Mouse (Mus musculus) CH12.LX (cell line): Measurements from ENCODE around the gene Capn1. TPM values are rescaled to one million over a fixed set of nuclear protein-coding genes. Genes with fewer than 3 reads are reported as not detected.
A peak's percentile ranks its signal among the peaks of the same experiment; 100 is the strongest.

Source experiments
- DNase-seq: peaks from one replicate; pipeline ENCODE4 v3.0.0-alpha.2; 2013; ENCODE audit errors: extremely low read depth
- H3K27ac ChIP-seq: 2 replicates; pipeline ENCODE4 v1.5.1; 2012; ENCODE audit warnings: low read depth, mild to moderate bottlenecking, control low read depth, moderate library complexity; ENCODE audit not compliant: insufficient read depth
- H3K27me3 ChIP-seq: replicated peaks from 2 replicates; pipeline ENCODE3; 2012; ENCODE audit warnings: inconsistent platforms
- H3K36me3 ChIP-seq, 2 experiments: replicated peaks in 1 of 2; 2 replicates each; pipeline versions ENCODE3 to v1.6.1; 2012; ENCODE audit warnings: inconsistent platforms in 1 of 2, low read length in 1 of 2, mild to moderate bottlenecking in 1 of 2, mixed read lengths in 1 of 2, moderate library complexity in 1 of 2; ENCODE audit not compliant: control insufficient read depth in 1 of 2, insufficient read depth in 1 of 2
- H3K4me1 ChIP-seq, 2 experiments: 2 replicates each; pipeline ENCODE4 v1.6.1; 2012; ENCODE audit warnings: inconsistent platforms in 1 of 2, moderate library complexity in 1 of 2; ENCODE audit not compliant: insufficient read depth in 2 of 2, control insufficient read depth in 1 of 2
- H3K4me2 ChIP-seq: 2 replicates; pipeline ENCODE4 v1.6.1; 2012; ENCODE audit warnings: low read depth, mild to moderate bottlenecking, control low read depth; ENCODE audit not compliant: poor library complexity, insufficient read depth, severe bottlenecking
- H3K4me3 ChIP-seq, 3 experiments: fragments of 150-350 bp in 1 of 3; sonication (generic) in 1 of 3; replicated peaks in 1 of 3; 2 replicates each; pipeline versions ENCODE3 to v1.5.1; 2011 to 2012; ENCODE audit warnings: low read depth in 2 of 3, low read length in 2 of 3, mild to moderate bottlenecking in 2 of 3, moderate library complexity in 2 of 3, control low read depth in 1 of 3, improper control_type of control experiment in 1 of 3, inconsistent platforms in 1 of 3, mixed read lengths in 1 of 3; ENCODE audit not compliant: poor library complexity in 1 of 3
- H3K79me2 ChIP-seq: replicated peaks from 2 replicates; pipeline ENCODE4 v1.6.1; 2012; ENCODE audit warnings: mild to moderate bottlenecking, moderate library complexity; ENCODE audit not compliant: control insufficient read depth, poor library complexity, insufficient read depth, severe bottlenecking; ENCODE audit errors: extremely low read depth
- H3K9ac ChIP-seq: 2 replicates; pipeline ENCODE4 v1.6.1; 2012; ENCODE audit warnings: low read depth, mild to moderate bottlenecking, control low read depth, moderate library complexity; ENCODE audit not compliant: insufficient read depth
- H3K9me3 ChIP-seq: replicated peaks from 2 replicates; pipeline ENCODE3; 2012; ENCODE audit warnings: low read length, inconsistent platforms, mixed read lengths
- BHLHE40 ChIP-seq: IDR thresholded peaks from 2 replicates; pipeline ENCODE4 v1.6.1; 2011; ENCODE audit warnings: mild to moderate bottlenecking, low read depth, low read length, improper control_type of control experiment
- CTCF ChIP-seq, 2 experiments: IDR thresholded peaks in 1 of 2; conservative IDR thresholded peaks in 1 of 2; 2 replicates each; pipeline ENCODE4 v1.5.1; 2011 to 2012; ENCODE audit warnings: low read depth in 2 of 2, low read length in 2 of 2, improper control_type of control experiment in 1 of 2, inconsistent platforms in 1 of 2, mild to moderate bottlenecking in 1 of 2, moderate library complexity in 1 of 2
- E2F4 ChIP-seq: IDR thresholded peaks from 2 replicates; pipeline ENCODE4 v1.6.1; 2011; ENCODE audit warnings: low read depth, low read length, improper control_type of control experiment; ENCODE audit not compliant: insufficient replicate concordance
- ELF1 ChIP-seq: IDR thresholded peaks from 2 replicates; pipeline ENCODE4 v1.6.1; 2014; ENCODE audit warnings: low read depth, mild to moderate bottlenecking, inconsistent platforms, low read length, improper control_type of control experiment
- GABPA ChIP-seq: IDR thresholded peaks from 2 replicates; pipeline ENCODE4 v1.6.1; 2012; ENCODE audit warnings: low read depth, low read length, improper control_type of control experiment, inconsistent platforms; ENCODE audit not compliant: insufficient replicate concordance
- IRF4 ChIP-seq: IDR thresholded peaks from 2 replicates; pipeline ENCODE4 v1.6.1; 2014; ENCODE audit warnings: low read depth, mild to moderate bottlenecking, inconsistent platforms, low read length, improper control_type of control experiment
- JUND ChIP-seq: conservative IDR thresholded peaks from 2 replicates; pipeline ENCODE4 v1.6.1; 2011; ENCODE audit warnings: low read depth, low read length, improper control_type of control experiment
- MAX ChIP-seq: IDR thresholded peaks from 2 replicates; pipeline ENCODE4 v1.6.1; 2011; ENCODE audit warnings: low read length, improper control_type of control experiment
- MEF2A ChIP-seq: IDR thresholded peaks from 2 replicates; pipeline ENCODE4 v1.6.1; 2014; ENCODE audit warnings: low read depth, mild to moderate bottlenecking, inconsistent platforms, low read length, improper control_type of control experiment, borderline replicate concordance
- MYC ChIP-seq: IDR thresholded peaks from 2 replicates; pipeline ENCODE4 v1.6.1; 2011; ENCODE audit warnings: low read depth, mild to moderate bottlenecking, improper control_type of control experiment, low read length
- NELFE ChIP-seq: IDR thresholded peaks from 2 replicates; pipeline ENCODE4 v1.6.1; 2011; ENCODE audit warnings: low read depth, low read length, improper control_type of control experiment
- POLR2A ChIP-seq: IDR thresholded peaks from 2 replicates; pipeline ENCODE4 v1.6.1; 2011; ENCODE audit warnings: low read depth, mild to moderate bottlenecking, improper control_type of control experiment, low read length
- POLR2AphosphoS2 ChIP-seq: IDR thresholded peaks from 2 replicates; pipeline ENCODE4 v1.6.1; 2011; ENCODE audit warnings: low read depth, low read length, improper control_type of control experiment
- RAD21 ChIP-seq: IDR thresholded peaks from 2 replicates; pipeline ENCODE4 v1.6.1; 2011; ENCODE audit warnings: low read depth, mild to moderate bottlenecking, low read length, improper control_type of control experiment, moderate library complexity
- SIN3A ChIP-seq: IDR thresholded peaks from 2 replicates; pipeline ENCODE4 v1.6.1; 2012; ENCODE audit warnings: low read length, improper control_type of control experiment, inconsistent platforms
- SMC3 ChIP-seq: IDR thresholded peaks from 2 replicates; pipeline ENCODE4 v1.6.1; 2011; ENCODE audit warnings: low read depth, low read length, improper control_type of control experiment
- UBTF ChIP-seq: IDR thresholded peaks from 2 replicates; pipeline ENCODE4 v1.6.1; 2012; ENCODE audit warnings: low read depth, mild to moderate bottlenecking, inconsistent platforms, low read length, improper control_type of control experiment, moderate library complexity
- ZC3H11A ChIP-seq: IDR thresholded peaks from 2 replicates; pipeline ENCODE4 v1.6.1; 2012; ENCODE audit warnings: low read depth, mild to moderate bottlenecking, inconsistent platforms, low read length, improper control_type of control experiment
- dilution Hi-C: fragments of 300-500 bp; cut with MboI; formaldehyde crosslinking; loops from 2 replicates; pipeline ENCODE4 v1.14.3; 2020; ENCODE audit warnings: low sequenced_read_pairs; ENCODE audit not compliant: extremely low pct_unique_long_range_greater_than_20kb, extremely low pct_ligation_motif_present
- in situ Hi-C: fragments of 300-500 bp; cut with MboI; formaldehyde crosslinking; loops from 3 replicates; pipeline ENCODE4 v1.14.3; 2019; ENCODE audit warnings: low sequenced_read_pairs, low pct_ligation_motif_present, low pct_unique_long_range_greater_than_20kb, mixed read lengths
- polyA plus RNA-seq: library from polyadenylated mRNA; unstranded; fragments of >175 nt; gene quantifications from 2 replicates; pipeline ENCODE4 v1.2.1, GENCODE M21; 2012; ENCODE audit warnings: low read depth; ENCODE audit not compliant: insufficient read length
- total RNA-seq, 2 experiments: library from RNA; depleted of rRNA; stranded (reverse); fragments of 300-350 nt in 1 of 2; fragments of >200 nt in 1 of 2; gene quantifications; 2 replicates each; pipeline ENCODE4 v1.2.3; 2012 to 2014

Capn1 gene
- total and polyA plus RNA-seq, 3 experiments: 20.0 to 42.9 (median 40.2) TPM

DNA sequence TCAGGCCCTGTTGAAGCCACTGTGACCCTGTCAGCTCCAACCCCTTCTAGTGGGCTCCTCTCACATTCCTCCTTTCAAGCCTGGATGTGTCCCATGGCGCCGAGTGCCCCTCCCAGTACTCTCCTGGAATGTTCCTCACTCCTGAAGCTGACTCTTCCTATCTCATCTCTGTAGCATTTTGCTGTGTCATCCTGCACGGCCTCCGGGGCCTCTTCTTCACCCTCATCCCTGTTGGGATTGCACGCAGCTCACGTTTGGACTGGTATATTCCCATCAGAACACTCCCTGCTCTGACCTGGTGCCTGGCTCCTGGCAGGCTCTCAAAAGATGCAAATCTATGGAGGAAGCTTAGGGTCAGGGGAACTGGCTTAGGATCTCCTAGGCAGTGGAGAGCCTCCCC is 48.9 kb downstream of the Capn1 start:
- H3K79me2 ChIP-seq: peaks cover 21% of the 10 kb centered on the region
- peaks cover 0 to under 1% of the 10 kb centered on the region in 2 experiments for H3K36me3 ChIP-seq
- no peaks in the 10 kb centered on the region for H3K27me3 ChIP-seq
- in situ Hi-C loops (loop anchor here (10.0 kb wide), 2 partner anchors 98 to 158 kb away; partner anchors contain the start of genes Snx15, Tm7sf2 and Znhit2), dilution Hi-C loops (no loop called here)
- H3K4me1 ChIP-seq: peaks cover 3 to 26% of the 10 kb centered on the region in 2 experiments; a peak in 3 of 4 replicates
- H3K4me2 ChIP-seq: no peak overlapping the region
- no peak overlapping the region for H3K27ac ChIP-seq
- no peaks in the 10 kb centered on the region for H3K9me3 ChIP-seq
- no peak overlapping the region for H3K4me3 ChIP-seq
- H3K9ac ChIP-seq: no peak overlapping the region
- DNase-seq: no peak
- no peak for TF ChIP-seq RAD21

DNA sequence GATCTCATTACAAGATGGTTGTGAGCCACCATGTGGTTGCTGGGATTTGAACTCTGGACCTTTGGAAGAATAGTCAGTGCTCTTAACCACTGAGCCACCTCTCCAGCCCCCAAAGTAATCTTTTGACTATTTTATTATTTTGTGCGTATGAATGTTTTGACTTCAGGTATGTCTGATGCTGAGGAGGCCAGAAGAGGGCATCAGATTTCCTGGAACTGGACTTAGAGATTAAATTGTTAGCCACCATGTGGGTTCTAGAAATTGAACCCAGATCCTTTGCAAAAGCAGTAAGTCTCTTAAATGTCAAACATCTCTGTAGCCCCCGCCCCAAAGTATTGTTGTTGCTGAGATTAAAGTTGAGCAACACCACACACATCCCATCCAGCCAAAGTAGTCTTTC is 49.8 kb downstream of the Capn1 start:
- no peak for DNase-seq
- Histone ChIP-seq H3K36me3 (peaks cover 5 to 9% of the 10 kb centered on the region in 2 experiments), H3K79me2 (peaks cover 30% of the 10 kb centered on the region), H3K27me3 (no peaks in the 10 kb centered on the region), H3K4me2 (no peak overlapping the region), H3K4me1 (peaks cover 3 to 35% of the 10 kb centered on the region in 2 experiments; a peak in 3 of 4 replicates), H3K9ac (no peak overlapping the region), H3K4me3 (no peak overlapping the region), H3K27ac (no peak overlapping the region), H3K9me3 (no peaks in the 10 kb centered on the region)
- in situ Hi-C loops: loop anchor here (10.0 kb wide), 2 partner anchors 99 to 159 kb away; partner anchors contain the start of genes Snx15, Tm7sf2 and Znhit2
- dilution Hi-C loops: no loop called here
- TF ChIP-seq SMC3 (peak; percentile 13; the same call in 1 of the 2 replicates), CTCF (conservative IDR thresholded peaks at IDR 0.05 in 1 of 2, IDR thresholded peaks at IDR 0.05 in 1 of 2; ENCODE audit: low read depth in 2 of 2, low read length in 2 of 2) (peak in 1 of 2 experiments; percentile 26; a peak in 2 of 4 replicates), RAD21 (no peak; the same call in 1 of the 2 replicates)

- TF ChIP-seq CTCF (conservative IDR thresholded peaks at IDR 0.05 in 1 of 2, IDR thresholded peaks at IDR 0.05 in 1 of 2; ENCODE audit: low read depth in 2 of 2, low read length in 2 of 2) (peak; percentile 72 to 98), SIN3A (peak; percentile 79), JUND (peak; percentile 39; the same call in 1 of the 2 replicates), NELFE (peak; percentile 47; the same call in 1 of the 2 replicates), MAX (peak; percentile 66; the same call in 1 of the 2 replicates), POLR2AphosphoS2 (no peak), BHLHE40 (peak; percentile 43; the same call in 1 of the 2 replicates), IRF4 (peak; percentile 45; the same call in 1 of the 2 replicates), ELF1 (peak; percentile 73), POLR2A (no peak), ZC3H11A (peak; percentile 83), E2F4 (no peak), MYC (peak; percentile 63), GABPA (no peak), RAD21 (peak; percentile 94), UBTF (no peak), MEF2A (peak; percentile 56; the same call in 1 of the 2 replicates), SMC3 (peak; percentile 96)
- Histone ChIP-seq H3K9me3 (no peaks in the 10 kb centered on the region), H3K9ac (no peak overlapping the region), H3K79me2 (peaks cover 35% of the 10 kb centered on the region), H3K4me2 (peak overlapping the region; percentile 33; the same call in 1 of the 2 replicates), H3K4me1 (peaks cover 3 to 36% of the 10 kb centered on the region in 2 experiments; a peak in 3 of 4 replicates), H3K36me3 (peaks cover 10 to 15% of the 10 kb centered on the region in 2 experiments), H3K27ac (no peak overlapping the region), H3K4me3 (no peak overlapping the region), H3K27me3 (no peaks in the 10 kb centered on the region)
- DNase-seq: peak; percentile 87
- in situ Hi-C loops (loop anchor here (10.0 kb wide), 2 partner anchors 100 to 160 kb away; partner anchors contain the start of genes Snx15, Tm7sf2 and Znhit2), dilution Hi-C loops (no loop called here)
These were observed 50.4 kb downstream of the Capn1 start for GRCm38 (mm10) chr19:5965280-5965679.
